Mouse (Mus musculus): ENCODE data around the gene Olfr896-ps1. TPM values are rescaled to one million over a fixed set of nuclear protein-coding genes. Genes with fewer than 3 reads are reported as not detected.

Olfr896-ps1 gene
- not detected in 2 replicates for polyA plus RNA-seq (2015; fragmentation: Nextera tagmentation; extraction: Ambion mirVana)

- no peak within 1 kb of the TSS for H3K4me2 ChIP-seq
- no peak within 1 kb of the TSS for H3K9ac ChIP-seq
- ATAC-seq (ENCODE audit: insufficient number of reproducible peaks, low FRiP score, low TSS enrichment, low read depth) = no peak
- H3K36me3 ChIP-seq = no peaks in the 10 kb centered on the region
- no peaks in the 10 kb centered on the region for H3K9me3 ChIP-seq
- H3K4me1 ChIP-seq = no peaks in the 10 kb centered on the region
- 84% methylated on average over 1 of the region's 1 CpGs for WGBS
- H3K27me3 ChIP-seq = no peaks in the 10 kb centered on the region
- H3K27ac ChIP-seq = no peak within 1 kb of the TSS
- H3K4me3 ChIP-seq = no peak within 1 kb of the TSS
These were observed at the start of gene Olfr896-ps1 for GRCm38 (mm10) chr9:38290807-38291206. Gene Olfr896-ps1, plus strand, starts transcription at chr9:38291107.

GRCm38 (mm10) chr9:38252474-38252873 is 38.4 kb upstream of the Olfr896-ps1 start, which contains the start of gene Olfr143:
Gene Olfr143, plus strand, starts transcription at chr9:38252774.
- Histone ChIP-seq H3K9me3 (no peaks in the 10 kb centered on the region), H3K4me1 (no peaks in the 10 kb centered on the region), H3K36me3 (no peaks in the 10 kb centered on the region), H3K27ac (no peak within 1 kb of the TSS), H3K4me3 (no peak within 1 kb of the TSS), H3K9ac (no peak within 1 kb of the TSS), H3K27me3 (no peaks in the 10 kb centered on the region), H3K4me2 (no peak within 1 kb of the TSS)
- no peak for ATAC-seq (ENCODE audit: insufficient number of reproducible peaks, low FRiP score, low TSS enrichment, low read depth)

- ATAC-seq (ENCODE audit: insufficient number of reproducible peaks, low FRiP score, low TSS enrichment, low read depth) = no peak
- H3K27me3 ChIP-seq = no peaks in the 10 kb centered on the region
- H3K9ac ChIP-seq = no peak within 1 kb of the TSS
- H3K4me3 ChIP-seq = no peak within 1 kb of the TSS
- H3K27ac ChIP-seq = no peak within 1 kb of the TSS
- no peak within 1 kb of the TSS for H3K4me2 ChIP-seq
- no peaks in the 10 kb centered on the region for H3K36me3 ChIP-seq
- H3K4me1 ChIP-seq = no peaks in the 10 kb centered on the region
- H3K9me3 ChIP-seq = no peaks in the 10 kb centered on the region
These were observed 23.4 kb upstream of the Olfr896-ps1 start, which contains the start of gene Olfr895 for GRCm38 (mm10) chr9:38267551-38267950. Gene Olfr895, plus strand, starts transcription at chr9:38267851.

- Histone ChIP-seq H3K9ac (no peak within 1 kb of the TSS), H3K27me3 (no peaks in the 10 kb centered on the region), H3K4me2 (no peak within 1 kb of the TSS), H3K9me3 (no peaks in the 10 kb centered on the region), H3K4me3 (no peak within 1 kb of the TSS), H3K27ac (no peak within 1 kb of the TSS), H3K36me3 (no peaks in the 10 kb centered on the region), H3K4me1 (no peaks in the 10 kb centered on the region)
- WGBS = 69% methylated on average over 3 of the region's 3 CpGs
- no peak for ATAC-seq (ENCODE audit: insufficient number of reproducible peaks, low FRiP score, low TSS enrichment, low read depth)
These were observed 37.9 kb downstream of the Olfr896-ps1 start, which contains the start of gene Olfr25 for GRCm38 (mm10) chr9:38328760-38329159. Gene Olfr25, plus strand, starts transcription at chr9:38329060.

Other genes starting within 250 kb of the Olfr896-ps1 start
- gene Olfr884, start 244.6 kb upstream of the Olfr896-ps1 start, polyA plus RNA-seq (2015; fragmentation: Nextera tagmentation; extraction: Ambion mirVana) = not detected in 2 replicates
- not detected in 2 replicates for gene Olfr885, start 229.8 kb upstream of the Olfr896-ps1 start, polyA plus RNA-seq (2015; fragmentation: Nextera tagmentation; extraction: Ambion mirVana)
- not detected in 2 replicates for gene Olfr887, start 207.0 kb upstream of the Olfr896-ps1 start, polyA plus RNA-seq (2015; fragmentation: Nextera tagmentation; extraction: Ambion mirVana)
- gene Olfr888, start 183.0 kb upstream of the Olfr896-ps1 start, polyA plus RNA-seq (2015; fragmentation: Nextera tagmentation; extraction: Ambion mirVana) = not detected in 2 replicates
- 0.06 and 0.08 TPM in 2 replicates for gene Olfr889, start 175.9 kb upstream of the Olfr896-ps1 start, polyA plus RNA-seq (2015; fragmentation: Nextera tagmentation; extraction: Ambion mirVana)
- not detected in 2 replicates for gene Olfr890, start 148.6 kb upstream of the Olfr896-ps1 start, polyA plus RNA-seq (2015; fragmentation: Nextera tagmentation; extraction: Ambion mirVana)
- not detected in 2 replicates for gene Olfr891, start 110.3 kb upstream of the Olfr896-ps1 start, polyA plus RNA-seq (2015; fragmentation: Nextera tagmentation; extraction: Ambion mirVana)
- gene Olfr893, start 82.7 kb upstream of the Olfr896-ps1 start, polyA plus RNA-seq (2015; fragmentation: Nextera tagmentation; extraction: Ambion mirVana) = 0.07 TPM in 1 of 2 replicates, not detected in the other
- gene Olfr894, start 73.1 kb upstream of the Olfr896-ps1 start, polyA plus RNA-seq (2015; fragmentation: Nextera tagmentation; extraction: Ambion mirVana) = not detected in 2 replicates
- not detected in 2 replicates for gene Olfr143, start 38.3 kb upstream of the Olfr896-ps1 start, polyA plus RNA-seq (2015; fragmentation: Nextera tagmentation; extraction: Ambion mirVana)
- not detected in 2 replicates for gene Olfr895, start 23.3 kb upstream of the Olfr896-ps1 start, polyA plus RNA-seq (2015; fragmentation: Nextera tagmentation; extraction: Ambion mirVana)
- gene Olfr25, start 38.0 kb downstream of the Olfr896-ps1 start, polyA plus RNA-seq (2015; fragmentation: Nextera tagmentation; extraction: Ambion mirVana) = not detected in 2 replicates
- not detected in 2 replicates for gene Olfr898, start 57.3 kb downstream of the Olfr896-ps1 start, polyA plus RNA-seq (2015; fragmentation: Nextera tagmentation; extraction: Ambion mirVana)
- gene Olfr250, start 75.8 kb downstream of the Olfr896-ps1 start, polyA plus RNA-seq (2015; fragmentation: Nextera tagmentation; extraction: Ambion mirVana) = not detected in 2 replicates
- not detected in 2 replicates for gene Olfr251, start 86.0 kb downstream of the Olfr896-ps1 start, polyA plus RNA-seq (2015; fragmentation: Nextera tagmentation; extraction: Ambion mirVana)
- gene Olfr147, start 110.6 kb downstream of the Olfr896-ps1 start, polyA plus RNA-seq (2015; fragmentation: Nextera tagmentation; extraction: Ambion mirVana) = not detected in 2 replicates
- not detected in 2 replicates for gene Olfr901, start 138.3 kb downstream of the Olfr896-ps1 start, polyA plus RNA-seq (2015; fragmentation: Nextera tagmentation; extraction: Ambion mirVana)
- not detected in 2 replicates for gene Olfr902, start 156.5 kb downstream of the Olfr896-ps1 start, polyA plus RNA-seq (2015; fragmentation: Nextera tagmentation; extraction: Ambion mirVana)
- not detected in 2 replicates for gene Olfr904, start 172.0 kb downstream of the Olfr896-ps1 start, polyA plus RNA-seq (2015; fragmentation: Nextera tagmentation; extraction: Ambion mirVana)
- not detected in 2 replicates for gene Olfr905, start 180.0 kb downstream of the Olfr896-ps1 start, polyA plus RNA-seq (2015; fragmentation: Nextera tagmentation; extraction: Ambion mirVana)
- gene Olfr906, start 196.0 kb downstream of the Olfr896-ps1 start, polyA plus RNA-seq (2015; fragmentation: Nextera tagmentation; extraction: Ambion mirVana) = not detected in 2 replicates
- not detected in 2 replicates for gene Olfr907, start 204.7 kb downstream of the Olfr896-ps1 start, polyA plus RNA-seq (2015; fragmentation: Nextera tagmentation; extraction: Ambion mirVana)
- not detected in 2 replicates for gene Olfr911-ps1, start 230.5 kb downstream of the Olfr896-ps1 start, polyA plus RNA-seq (2015; fragmentation: Nextera tagmentation; extraction: Ambion mirVana)
- gene Olfr910, start 246.7 kb downstream of the Olfr896-ps1 start, polyA plus RNA-seq (2015; fragmentation: Nextera tagmentation; extraction: Ambion mirVana) = not detected in 2 replicates